Mouse (Mus musculus): ENCODE data around the gene Cntfr. TPM values are rescaled to one million over a fixed set of nuclear protein-coding genes. Genes with fewer than 3 reads are reported as not detected.
"Not testable (repeated sequence)": the region's sequence is repeated elsewhere in the genome, so short reads cannot be mapped to it uniquely, and the experiment has no call there.

The Cntfr gene
- total RNA-seq, 2 experiments from 2014 or later = 120 to 127 TPM

- no peak for DNase-seq (ENCODE audit: extremely low spot score in 1 of 2, low spot score in 2 of 2)
- intact Hi-C loops (cut with DNase I) = loop anchor here (5.0 to 10.0 kb wide), 6 partner anchors 56 to 653 kb away; partner anchors contain the start of genes Dnaic1 and Fam219a
- TF ChIP-seq CTCF (IDR thresholded peaks at IDR 0.05) = peak; percentile 84
- Histone ChIP-seq H3K4me3 (no peak overlapping the region), H3K27ac (peak overlapping the region; percentile 19; the same call in 1 of the 2 replicates)
Measured at GRCm38 (mm10) chr4:41708192-41708745, 11.4 kb upstream of the Cntfr start.

DNA sequence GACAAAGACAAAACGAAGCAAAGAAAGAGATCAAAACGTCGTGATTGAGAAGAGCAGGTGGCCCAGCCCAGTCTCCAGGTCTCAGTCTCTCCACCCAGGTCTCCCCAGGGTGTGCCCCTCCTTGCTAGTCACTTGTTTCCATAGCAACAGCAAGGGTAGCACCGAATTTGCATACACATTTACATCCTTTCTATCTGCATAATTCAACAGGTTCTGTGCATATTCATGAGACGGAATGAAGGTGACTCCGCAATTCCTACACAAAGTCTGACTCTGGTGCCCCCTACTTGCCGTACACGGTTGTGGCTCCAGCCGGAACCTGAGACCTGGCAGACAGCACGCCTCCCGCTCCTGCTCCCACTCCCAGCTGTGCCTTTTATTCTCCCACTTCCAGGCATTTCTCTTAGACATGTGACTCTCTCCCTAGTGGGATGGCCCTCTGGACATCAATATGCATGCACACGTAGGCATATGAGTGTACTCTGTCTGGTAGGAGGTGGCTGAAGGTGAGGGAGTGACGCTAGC is 10.2 kb upstream of the Cntfr start:
- TF ChIP-seq CTCF (IDR thresholded peaks at IDR 0.05) = peak; percentile 69
- no peak overlapping the region for H3K4me3 ChIP-seq
- intact Hi-C loops (cut with DNase I) = loop anchor here (1.0 to 10.0 kb wide), 7 partner anchors 55 to 652 kb away; partner anchors contain the start of genes Dnaic1 and Fam219a
- peak overlapping the region; percentile 55; the same call in 1 of the 2 replicates for H3K27ac ChIP-seq
- peak; percentile 74 to 81 for DNase-seq (ENCODE audit: extremely low spot score in 1 of 2, low spot score in 2 of 2)

DNA sequence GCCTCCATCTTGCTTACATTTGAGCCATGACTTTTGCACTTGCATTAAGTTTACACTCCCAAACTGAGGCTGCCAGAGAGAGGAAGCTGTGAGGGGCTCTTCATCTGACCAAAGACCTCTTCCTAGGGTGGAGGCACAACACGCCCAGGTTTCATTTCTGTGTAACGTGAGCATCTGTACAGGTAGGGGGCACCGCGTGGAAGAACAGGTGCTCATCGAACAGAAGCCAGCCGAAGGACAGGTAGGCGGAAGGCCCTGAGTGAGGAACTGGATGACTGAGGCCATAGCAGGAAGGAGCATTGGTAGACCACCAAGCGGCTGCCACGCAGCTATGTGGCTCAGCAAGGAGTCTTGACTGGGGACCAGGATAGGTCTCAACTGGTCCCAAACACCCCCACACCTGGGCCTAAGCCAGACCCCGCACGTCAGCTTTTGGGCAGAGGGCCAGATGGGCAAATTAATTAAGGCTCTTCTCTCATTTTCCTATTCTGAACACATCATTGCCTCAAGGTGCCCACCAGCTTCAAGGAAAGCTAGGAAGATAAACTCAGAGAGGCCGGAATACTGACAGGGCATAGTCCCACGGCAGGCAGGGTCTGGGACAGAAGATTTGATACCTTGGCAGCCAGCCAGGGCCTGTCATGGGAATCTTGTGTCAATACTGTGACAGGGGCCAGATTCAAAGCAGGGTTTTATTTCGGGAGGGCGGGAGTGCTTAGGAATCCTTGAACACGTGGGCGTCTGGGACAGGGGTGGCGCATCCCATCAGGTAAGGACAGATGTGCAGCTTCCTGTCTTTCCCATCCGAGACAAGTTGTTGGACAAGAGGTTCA is 9.2 kb upstream of the Cntfr start:
- no peak overlapping the region for H3K27ac ChIP-seq
- intact Hi-C loops (cut with DNase I) = loop anchor here (5.0 to 10.0 kb wide), 6 partner anchors 54 to 651 kb away; partner anchors contain the start of genes Dnaic1 and Fam219a
- H3K4me3 ChIP-seq = no peak overlapping the region
- no peak for DNase-seq (ENCODE audit: extremely low spot score in 1 of 2, low spot score in 2 of 2)
- no peak; the same call in 1 of the 2 replicates for TF ChIP-seq CTCF (IDR thresholded peaks at IDR 0.05)

GRCm38 (mm10) chr4:41704651-41705050 is 7.8 kb upstream of the Cntfr start:
- intact Hi-C loops (cut with DNase I) = loop anchor here (5.0 to 10.0 kb wide), 6 partner anchors 52 to 650 kb away; partner anchors contain the start of genes Dnaic1 and Fam219a
- Histone ChIP-seq H3K27ac (no peak overlapping the region), H3K4me3 (no peak overlapping the region)
- no peak for TF ChIP-seq CTCF (IDR thresholded peaks at IDR 0.05)
- DNase-seq (ENCODE audit: extremely low spot score in 1 of 2, low spot score in 2 of 2) = no peak

GRCm38 (mm10) chr4:41702226-41702625 is 5.3 kb upstream of the Cntfr start:
- not testable (repeated sequence) for H3K4me3 ChIP-seq; H3K27ac ChIP-seq; DNase-seq (ENCODE audit: extremely low spot score in 1 of 2, low spot score in 2 of 2)
- intact Hi-C loops (cut with DNase I) = loop anchor here (10.0 kb wide), 1 partner anchor 647 kb away; no protein-coding TSS in a partner anchor

- intact Hi-C loops (cut with DNase I) = loop anchor here (10.0 kb wide), 1 partner anchor 645 kb away; no protein-coding TSS in a partner anchor
- DNase-seq (ENCODE audit: extremely low spot score in 1 of 2, low spot score in 2 of 2); H3K27ac ChIP-seq; H3K4me3 ChIP-seq: not testable (repeated sequence)
Measured at GRCm38 (mm10) chr4:41700224-41700623, 3.3 kb upstream of the Cntfr start.

GRCm38 (mm10) chr4:41699783-41700182 is 2.9 kb upstream of the Cntfr start, which contains the start of gene Il11ra1:
Il11ra1 (plus strand) TSS chr4:41699989.
- intact Hi-C loops (cut with DNase I) = loop anchor here (10.0 kb wide), 1 partner anchor 645 kb away; no protein-coding TSS in a partner anchor

DNA sequence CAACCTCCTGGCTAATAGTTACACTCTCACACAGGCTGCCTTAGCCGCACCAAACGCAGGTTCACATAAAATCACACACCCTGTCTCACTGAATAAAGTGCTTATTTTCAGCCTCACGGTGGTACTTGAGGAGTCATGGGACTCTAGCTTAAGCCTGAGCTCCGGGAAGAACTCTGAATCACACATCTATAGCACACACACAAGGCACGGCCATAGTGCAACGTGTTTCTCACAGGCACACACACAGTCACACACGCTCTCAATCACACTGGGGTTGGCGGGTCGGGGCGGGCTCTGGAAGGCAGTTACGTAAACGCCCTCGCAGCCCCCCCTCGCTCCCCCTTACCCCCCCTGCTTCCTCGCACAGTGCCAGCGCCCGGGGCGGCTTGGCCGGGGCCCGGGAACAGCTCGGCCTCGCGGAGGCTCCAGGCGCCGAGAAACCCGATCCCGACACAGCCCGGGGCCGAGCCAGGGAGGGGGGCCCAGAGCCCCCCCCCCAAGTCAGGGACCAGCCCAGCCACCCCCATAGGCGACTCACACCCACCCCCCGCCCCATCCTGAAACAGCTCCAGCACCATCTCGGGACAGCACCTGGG is 1.6 kb upstream of the Cntfr start:
- DNase-seq (ENCODE audit: extremely low spot score in 1 of 2, low spot score in 2 of 2); H3K4me3 ChIP-seq; intact Hi-C loops (cut with DNase I); H3K27ac ChIP-seq: not testable (repeated sequence)

More at GRCm38 (mm10) chr4:41699783-41700182, 2.9 kb upstream of the Cntfr start, which contains the start of gene Il11ra1:
- not testable (repeated sequence) for H3K4me3 ChIP-seq; DNase-seq (ENCODE audit: extremely low spot score in 1 of 2, low spot score in 2 of 2); H3K27ac ChIP-seq

- intact Hi-C loops (cut with DNase I) = loop anchor here (2.0 kb wide), 1 partner anchor 228 kb away; no protein-coding TSS in a partner anchor
- not testable (repeated sequence) for H3K4me3 ChIP-seq; H3K27ac ChIP-seq; DNase-seq (ENCODE audit: extremely low spot score in 1 of 2, low spot score in 2 of 2)
Measured at GRCm38 (mm10) chr4:41696452-41696851, 437 bp downstream of the Cntfr start.

DNA sequence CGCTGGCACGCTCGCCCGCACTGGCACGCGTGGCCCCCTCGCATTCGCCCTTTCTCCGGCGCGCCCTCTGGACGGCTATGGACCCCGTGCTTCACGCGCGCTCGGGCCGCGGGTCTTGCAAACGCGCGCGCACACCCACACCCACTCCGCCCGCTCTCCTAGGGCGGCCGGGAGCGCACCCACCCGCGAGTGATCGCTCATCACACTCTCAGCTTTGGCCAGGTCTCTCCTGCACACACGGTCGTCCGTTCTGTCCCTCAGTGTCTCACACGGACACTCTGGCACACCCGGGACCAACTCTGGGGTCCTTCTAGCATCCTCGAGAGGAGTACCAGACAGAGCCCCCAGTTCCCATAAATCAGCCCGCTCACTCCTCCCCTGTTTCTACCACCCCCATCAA is 1.1 kb downstream of the Cntfr start:
- H3K27ac ChIP-seq; DNase-seq (ENCODE audit: extremely low spot score in 1 of 2, low spot score in 2 of 2): not testable (repeated sequence)
- H3K4me3 ChIP-seq = 0 out of 2 replicates have a peak overlapping the region, but pooled peaks have one; percentile 36
- intact Hi-C loops (cut with DNase I) = loop anchor here (2.0 kb wide), 1 partner anchor 227 kb away; no protein-coding TSS in a partner anchor

DNA sequence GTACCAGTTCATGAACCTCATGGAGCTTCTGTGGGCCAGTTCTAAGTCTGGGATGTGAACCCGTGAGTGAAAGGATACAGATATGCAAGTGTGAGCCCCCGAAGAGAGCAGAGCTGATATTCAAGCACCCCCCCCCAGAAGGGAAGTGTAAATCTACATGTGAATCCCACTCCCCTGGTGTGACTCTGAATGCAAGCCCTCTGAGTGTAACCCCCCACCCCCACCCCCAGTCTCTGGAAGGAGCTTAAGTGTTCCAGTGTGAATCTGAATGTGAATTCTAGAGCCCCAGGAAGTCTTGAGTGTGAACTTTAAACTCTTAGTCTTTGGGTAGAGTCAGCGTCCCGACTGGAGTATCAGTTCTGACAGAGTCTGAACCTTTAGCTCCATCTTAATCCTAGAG is 3.4 kb downstream of the Cntfr start:
- intact Hi-C loops (cut with DNase I); DNase-seq (ENCODE audit: extremely low spot score in 1 of 2, low spot score in 2 of 2); H3K27ac ChIP-seq; H3K4me3 ChIP-seq: not testable (repeated sequence)

- intact Hi-C loops (cut with DNase I); H3K4me3 ChIP-seq; DNase-seq (ENCODE audit: extremely low spot score in 1 of 2, low spot score in 2 of 2); H3K27ac ChIP-seq: not testable (repeated sequence)
Measured at GRCm38 (mm10) chr4:41690014-41690413, 6.9 kb downstream of the Cntfr start.

- H3K27ac ChIP-seq; intact Hi-C loops (cut with DNase I); DNase-seq (ENCODE audit: extremely low spot score in 1 of 2, low spot score in 2 of 2); H3K4me3 ChIP-seq: not testable (repeated sequence)
Measured at GRCm38 (mm10) chr4:41688562-41688961, 8.3 kb downstream of the Cntfr start.

GRCm38 (mm10) chr4:41685882-41686492 is 10.9 kb downstream of the Cntfr start:
- DNase-seq (ENCODE audit: extremely low spot score in 1 of 2, low spot score in 2 of 2); H3K27ac ChIP-seq; intact Hi-C loops (cut with DNase I); H3K4me3 ChIP-seq: not testable (repeated sequence)

GRCm38 (mm10) chr4:41684931-41685453 is 11.9 kb downstream of the Cntfr start:
- intact Hi-C loops (cut with DNase I); DNase-seq (ENCODE audit: extremely low spot score in 1 of 2, low spot score in 2 of 2); H3K4me3 ChIP-seq; H3K27ac ChIP-seq: not testable (repeated sequence)
